Mouse (Mus musculus) intestine, embryonic 16.5 days (tissue): ENCODE data around the gene Ktn1. TPM values are rescaled to one million over a fixed set of nuclear protein-coding genes. Genes with fewer than 3 reads are reported as not detected.

Experiments
- ATAC-seq: fragments of 200-750 bp; cut with Nextera tagmentation; 2 replicates; pipeline ENCODE4 v1.8.0; 2017; ENCODE audit warnings: moderate TSS enrichment, moderate library complexity
- H3K27ac ChIP-seq: fragments of 300-500 bp; sonication (generic); 2 replicates; pipeline ENCODE4 v1.5.1; 2014; ENCODE audit warnings: mild to moderate bottlenecking, low read length
- H3K27me3 ChIP-seq: fragments of 300-500 bp; sonication (generic); replicated peaks from 2 replicates; pipeline ENCODE4 v1.6.1; 2014; ENCODE audit warnings: low read length, control low read depth, mixed read lengths; ENCODE audit not compliant: control insufficient read depth, insufficient read depth
- H3K36me3 ChIP-seq: fragments of 300-500 bp; sonication (generic); 2 replicates; pipeline ENCODE4 v1.6.1; 2014; ENCODE audit warnings: low read length, control low read depth; ENCODE audit not compliant: control insufficient read depth, insufficient read depth
- H3K4me1 ChIP-seq: fragments of 300-500 bp; sonication (generic); 2 replicates; pipeline ENCODE4 v1.6.1; 2014; ENCODE audit warnings: low read length, control low read depth, mixed read lengths; ENCODE audit not compliant: control insufficient read depth, insufficient read depth
- H3K4me2 ChIP-seq: fragments of 300-500 bp; sonication (generic); 2 replicates; pipeline ENCODE4 v1.6.1; 2014; ENCODE audit warnings: low read depth, low read length, control low read depth
- H3K4me3 ChIP-seq: fragments of 300-500 bp; sonication (generic); 2 replicates; pipeline ENCODE4 v1.5.1; 2014; ENCODE audit warnings: mild to moderate bottlenecking, low read length
- H3K9ac ChIP-seq: fragments of 300-500 bp; sonication (generic); 2 replicates; pipeline ENCODE4 v1.6.1; 2014; ENCODE audit warnings: low read depth, low read length
- H3K9me3 ChIP-seq: fragments of 300-500 bp; sonication (generic); 2 replicates; pipeline ENCODE4 v1.6.1; 2016; ENCODE audit warnings: low read length, control low read depth; ENCODE audit not compliant: control insufficient read depth
- WGBS: fragments of 180-500 bp; shearing (Covaris S2); extraction: QIAGEN DNeasy Blood & Tissue Kit; methylation state at CpG from one replicate; pipeline ENCODE4 v1.1.7; 2014; 5-methylcytosine and 5-hydroxymethylcytosine counted together
- polyA plus RNA-seq: library from polyadenylated mRNA; unstranded; fragments of >200 nt; fragmentation: Nextera tagmentation; extraction: Ambion mirVana; gene quantifications from 2 replicates; pipeline ENCODE4 v1.2.1, GENCODE M21; 2015

Gene Ktn1
- 33.4 and 37.2 TPM in 2 replicates for polyA plus RNA-seq

- no peaks in the 10 kb centered on the region for H3K27me3 ChIP-seq
- H3K4me3 ChIP-seq: peak within 1 kb of the TSS; percentile 98
- peak within 1 kb of the TSS; percentile 98 for H3K9ac ChIP-seq
- 47% methylated on average over 5 of the region's 5 CpGs for WGBS
- ATAC-seq: no peak
- peaks cover 11% of the 10 kb centered on the region; the same call in 1 of the 2 replicates for H3K4me1 ChIP-seq
- H3K4me2 ChIP-seq: peak within 1 kb of the TSS; percentile 65
- H3K9me3 ChIP-seq: no peaks in the 10 kb centered on the region
- no peaks in the 10 kb centered on the region for H3K36me3 ChIP-seq
- H3K27ac ChIP-seq: peak within 1 kb of the TSS; percentile 98
Measured at GRCm38 (mm10) chr14:47648218-47648617, at the start of gene Ktn1. Gene Ktn1, plus strand, starts transcription at chr14:47648448.

GRCm38 (mm10) chr14:47613254-47613653 is 35.0 kb upstream of the Ktn1 start:
- Histone ChIP-seq H3K4me1 (0 out of 2 replicates have a peak, but pooled peaks cover 2% of the 10 kb centered on the region), H3K4me3 (no peak overlapping the region), H3K27ac (0 out of 2 replicates have a peak overlapping the region, but pooled peaks have one; percentile 8), H3K4me2 (no peak overlapping the region), H3K9me3 (no peaks in the 10 kb centered on the region), H3K36me3 (no peaks in the 10 kb centered on the region), H3K9ac (no peak overlapping the region), H3K27me3 (no peaks in the 10 kb centered on the region)
- peak; percentile 64; the same call in 1 of the 2 replicates for ATAC-seq
- WGBS: 32% methylated on average over 7 of the region's 7 CpGs

- H3K36me3 ChIP-seq: no peaks in the 10 kb centered on the region
- H3K4me3 ChIP-seq: no peak overlapping the region
- H3K9me3 ChIP-seq: no peaks in the 10 kb centered on the region
- H3K4me2 ChIP-seq: no peak overlapping the region
- H3K27ac ChIP-seq: no peak overlapping the region
- ATAC-seq: no peak
- 84% methylated on average over 5 of the region's 5 CpGs for WGBS
- H3K4me1 ChIP-seq: no peaks in the 10 kb centered on the region
- no peaks in the 10 kb centered on the region for H3K27me3 ChIP-seq
- H3K9ac ChIP-seq: no peak overlapping the region
Measured at GRCm38 (mm10) chr14:47618891-47619290, 29.4 kb upstream of the Ktn1 start.

- Histone ChIP-seq H3K4me2 (no peak overlapping the region), H3K27me3 (no peaks in the 10 kb centered on the region), H3K36me3 (no peaks in the 10 kb centered on the region), H3K4me3 (no peak overlapping the region), H3K9ac (no peak overlapping the region), H3K27ac (no peak overlapping the region), H3K9me3 (no peaks in the 10 kb centered on the region), H3K4me1 (no peaks in the 10 kb centered on the region)
- no peak for ATAC-seq
- WGBS: 86% methylated on average over 5 of the region's 5 CpGs
Measured at GRCm38 (mm10) chr14:47621901-47622300, 26.3 kb upstream of the Ktn1 start.

DNA sequence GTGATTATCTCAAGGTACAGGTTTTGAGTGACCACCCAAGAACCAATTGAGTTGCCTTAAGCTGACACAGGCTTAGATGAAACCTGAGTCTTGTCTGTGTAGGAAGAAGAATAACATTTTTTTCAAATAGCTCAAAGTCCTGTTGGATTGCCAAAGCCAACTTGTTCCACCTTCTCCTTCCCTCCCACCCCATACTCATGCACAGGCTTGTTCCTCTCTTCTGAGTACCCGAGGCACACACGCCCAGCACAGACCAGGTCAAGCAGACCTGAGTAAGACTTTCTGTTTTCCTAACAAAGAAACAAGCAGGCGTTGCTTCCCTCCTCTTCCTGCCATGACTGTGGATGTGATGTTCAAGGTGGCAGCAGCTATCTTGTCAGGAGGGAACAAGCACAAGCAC is 23.4 kb upstream of the Ktn1 start:
- H3K36me3 ChIP-seq: no peaks in the 10 kb centered on the region
- no peak overlapping the region for H3K9ac ChIP-seq
- H3K4me1 ChIP-seq: no peaks in the 10 kb centered on the region
- WGBS: 62% methylated on average over 3 of the region's 3 CpGs
- ATAC-seq: no peak
- H3K27ac ChIP-seq: no peak overlapping the region
- no peaks in the 10 kb centered on the region for H3K9me3 ChIP-seq
- H3K4me3 ChIP-seq: no peak overlapping the region
- no peak overlapping the region for H3K4me2 ChIP-seq
- H3K27me3 ChIP-seq: no peaks in the 10 kb centered on the region

GRCm38 (mm10) chr14:47626143-47626542 is 22.1 kb upstream of the Ktn1 start:
- H3K27me3 ChIP-seq: no peaks in the 10 kb centered on the region
- 85% methylated on average over 4 of the region's 4 CpGs for WGBS
- no peaks in the 10 kb centered on the region for H3K36me3 ChIP-seq
- no peak overlapping the region for H3K27ac ChIP-seq
- no peaks in the 10 kb centered on the region for H3K9me3 ChIP-seq
- no peak overlapping the region for H3K9ac ChIP-seq
- no peak for ATAC-seq
- H3K4me2 ChIP-seq: no peak overlapping the region
- no peaks in the 10 kb centered on the region for H3K4me1 ChIP-seq
- H3K4me3 ChIP-seq: no peak overlapping the region

GRCm38 (mm10) chr14:47626812-47627211 is 21.4 kb upstream of the Ktn1 start:
- 74% methylated on average over 2 of the region's 2 CpGs for WGBS
- Histone ChIP-seq H3K9me3 (no peaks in the 10 kb centered on the region), H3K9ac (no peak overlapping the region), H3K4me1 (no peaks in the 10 kb centered on the region), H3K27ac (no peak overlapping the region), H3K4me2 (no peak overlapping the region), H3K27me3 (no peaks in the 10 kb centered on the region), H3K4me3 (no peak overlapping the region), H3K36me3 (no peaks in the 10 kb centered on the region)
- no peak for ATAC-seq

- Histone ChIP-seq H3K9me3 (no peaks in the 10 kb centered on the region), H3K4me2 (no peak overlapping the region), H3K4me3 (no peak overlapping the region), H3K27me3 (no peaks in the 10 kb centered on the region), H3K9ac (no peak overlapping the region), H3K36me3 (no peaks in the 10 kb centered on the region), H3K4me1 (no peaks in the 10 kb centered on the region), H3K27ac (no peak overlapping the region)
- no peak for ATAC-seq
- WGBS: 84% methylated on average over 5 of the region's 5 CpGs
Measured at GRCm38 (mm10) chr14:47627360-47627759, 20.9 kb upstream of the Ktn1 start.

GRCm38 (mm10) chr14:47632419-47632818 is 15.8 kb upstream of the Ktn1 start:
- Histone ChIP-seq H3K36me3 (no peaks in the 10 kb centered on the region), H3K4me1 (peaks cover 8% of the 10 kb centered on the region; the same call in 1 of the 2 replicates), H3K4me2 (no peak overlapping the region), H3K27ac (no peak overlapping the region), H3K9me3 (no peaks in the 10 kb centered on the region), H3K27me3 (no peaks in the 10 kb centered on the region), H3K4me3 (no peak overlapping the region), H3K9ac (no peak overlapping the region)
- no peak for ATAC-seq
- WGBS: 81% methylated on average over 1 of the region's 1 CpGs

- H3K9me3 ChIP-seq: no peaks in the 10 kb centered on the region
- no peak overlapping the region for H3K27ac ChIP-seq
- WGBS: 37% methylated on average over 9 of the region's 9 CpGs
Measured at GRCm38 (mm10) chr14:47634410-47634809, 13.8 kb upstream of the Ktn1 start.

More at GRCm38 (mm10) chr14:47634410-47634809, 13.8 kb upstream of the Ktn1 start:
- ATAC-seq: peak; percentile 46; the same call in 1 of the 2 replicates
- H3K27me3 ChIP-seq: no peaks in the 10 kb centered on the region
- peak overlapping the region; percentile 14; the same call in 1 of the 2 replicates for H3K4me2 ChIP-seq
- no peak overlapping the region for H3K4me3 ChIP-seq
- peaks cover 8% of the 10 kb centered on the region; the same call in 1 of the 2 replicates for H3K4me1 ChIP-seq
- H3K9ac ChIP-seq: no peak overlapping the region
- H3K36me3 ChIP-seq: no peaks in the 10 kb centered on the region
